In genomic region chr16:9735365-9736080, GRCm38 (mm10) we compare ENCODE assay signal across 11 mouse cellular contexts.
DNase-seq lines count a peak whose midpoint lies in the region; ATAC-seq lines count a peak whose summit lies in the region.
"Had no signal": no experiment of that assay in that cellular context is flagged by ENCODE, and none has a peak within 500 bp of the region (broad histone marks: within the 10 kb centered on the region; RNA-seq: fewer than 3 reads in every experiment).

No protein-coding gene starts in this region.

- intact Hi-C loops in gastrocnemius, postnatal 14 days (cut with DNase I; ENCODE audit: low total_unique reads), result no loop called here

- ATAC-seq in frontal cortex, adult (ENCODE audit: low TSS enrichment), result peak; percentile 39; the same call in 1 of the 2 replicates
- ATAC-seq: midbrain, embryonic 15.5 days had no signal

- no peak for DNase-seq in frontal cortex, postnatal 10 days (ENCODE audit: low spot score in 2 of 2)
- peak; percentile 47 to 68 for DNase-seq in right cerebral cortex, postnatal 10 days (ENCODE audit: low spot score in 2 of 2)
- DNase-seq in right cerebral cortex, postnatal 25 days, result no peak
- DNase-seq in cerebellum, adult 9-10 months, result peak; percentile 77
- DNase-seq in layer of hippocampus, postnatal 14 days (ENCODE audit: low spot score in 2 of 2), result peak; percentile 58 to 78
- DNase-seq in gastrocnemius, postnatal 14 days, result no peak
- DNase-seq in heart, postnatal 4 days, result no peak
- DNase-seq: lung, postnatal 14 days; thymus, adult 2 months had no signal

Comparison
In these comparisons a context has a peak if more than half of its experiments do, and no peak if none do; other contexts are left out.
1. DNase-seq: peak in right cerebral cortex, postnatal 10 days (2 of 2), cerebellum, adult 9-10 months (single experiment) and layer of hippocampus, postnatal 14 days (2 of 2); none in frontal cortex, postnatal 10 days (0 of 2), right cerebral cortex, postnatal 25 days (single experiment), gastrocnemius, postnatal 14 days (single experiment) and heart, postnatal 4 days (single experiment).